Mouse (Mus musculus) limb, embryonic 14.5 days (tissue): ENCODE results near the gene Tcf7l1. TPM values are rescaled to one million over a fixed set of nuclear protein-coding genes. Genes with fewer than 3 reads are reported as not detected.

ENCODE experiments used
- ATAC-seq: fragments of 200-750 bp; cut with Nextera tagmentation; 2 replicates; pipeline ENCODE4 v1.8.0; 2017; ENCODE audit warnings: low read depth, moderate number of reproducible peaks, moderate TSS enrichment; ENCODE audit not compliant: low FRiP score
- DNase-seq: peaks from one replicate; pipeline ENCODE4 v3.0.0-alpha.2; 2015; ENCODE audit warnings: low spot score
- H3K27ac ChIP-seq: fragments of 300-500 bp; sonication (generic); replicated peaks from 2 replicates; pipeline ENCODE4 v1.5.1; 2014; ENCODE audit warnings: low read depth, mild to moderate bottlenecking, low read length, moderate library complexity, mixed read lengths
- H3K27me3 ChIP-seq: fragments of 300-500 bp; sonication (generic); 2 replicates; pipeline ENCODE4 v1.6.1; 2014; ENCODE audit warnings: low read length, mixed read lengths; ENCODE audit not compliant: control insufficient read depth, insufficient read depth
- H3K36me3 ChIP-seq: fragments of 300-500 bp; sonication (generic); 2 replicates; pipeline ENCODE4 v1.6.1; 2014; ENCODE audit warnings: mild to moderate bottlenecking, low read length, moderate library complexity, mixed read lengths; ENCODE audit not compliant: control insufficient read depth, insufficient read depth
- H3K4me1 ChIP-seq: fragments of 300-500 bp; sonication (generic); 2 replicates; pipeline ENCODE4 v1.6.1; 2014; ENCODE audit warnings: antibody characterized with exemption, low read length, mixed read lengths; ENCODE audit not compliant: control insufficient read depth, insufficient read depth
- H3K4me2 ChIP-seq: fragments of 300-500 bp; sonication (generic); replicated peaks from 2 replicates; pipeline ENCODE4 v1.6.1; 2014; ENCODE audit warnings: low read depth, mild to moderate bottlenecking, low read length, moderate library complexity; ENCODE audit not compliant: severe bottlenecking
- H3K4me3 ChIP-seq: fragments of 300-500 bp; sonication (generic); replicated peaks from 2 replicates; pipeline ENCODE4 v1.5.1; 2014; ENCODE audit warnings: low read length
- H3K9ac ChIP-seq: fragments of 300-500 bp; sonication (generic); 2 replicates; pipeline ENCODE4 v1.6.1; 2014; ENCODE audit warnings: mild to moderate bottlenecking, low read depth, low read length, moderate library complexity; ENCODE audit not compliant: severe bottlenecking
- H3K9me3 ChIP-seq: fragments of 300-500 bp; sonication (generic); 2 replicates; pipeline ENCODE4 v1.6.1; 2016; ENCODE audit warnings: low read length; ENCODE audit not compliant: control insufficient read depth
- POLR2A ChIP-seq: fragments of 200-500 bp; IDR thresholded peaks from 2 replicates; pipeline ENCODE4 v1.8.0; 2012; ENCODE audit warnings: inconsistent platforms, mild to moderate bottlenecking, moderate library complexity, borderline replicate concordance; ENCODE audit not compliant: insufficient read depth, insufficient read length; ENCODE audit errors: extremely low read depth
- WGBS: fragments of 180-500 bp; shearing (Covaris S2); extraction: QIAGEN DNeasy Blood & Tissue Kit; methylation state at CpG from one replicate; pipeline ENCODE4 v1.1.7; 2014; 5-methylcytosine and 5-hydroxymethylcytosine counted together
- polyA plus RNA-seq, 2 experiments: library from polyadenylated mRNA; depleted of rRNA in 1 of 2; stranded (reverse) in 1 of 2; unstranded in 1 of 2; fragments of >200 nt; fragmentation: Nextera tagmentation in 1 of 2; extraction: Ambion mirVana in 1 of 2; gene quantifications; 2 replicates each; pipeline versions ENCODE4 v1.2.1 to v1.2.3; 2012 to 2014

The Tcf7l1 gene
- polyA plus RNA-seq, 2 experiments: 47.9 to 78.1 TPM

DNA sequence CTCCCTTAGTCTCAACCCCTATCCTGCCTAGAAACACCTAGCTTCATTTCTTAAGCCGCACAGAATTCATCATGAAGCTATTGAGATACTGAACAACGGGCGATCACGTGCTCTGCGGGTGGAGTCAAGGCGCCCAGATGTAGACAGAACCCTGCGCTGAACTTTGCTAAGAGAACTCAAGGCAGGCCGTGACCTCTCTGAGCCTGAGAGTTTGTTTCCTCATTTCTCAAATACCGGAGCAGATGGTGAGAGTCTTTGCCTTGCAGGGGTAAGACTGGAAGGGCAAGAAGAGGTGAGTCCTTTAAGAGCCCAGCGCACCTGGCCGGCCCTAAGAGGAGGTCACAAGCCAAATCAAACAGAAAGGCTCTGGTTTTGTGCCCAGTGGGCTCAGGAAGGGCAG, 52.2 kb downstream of the Tcf7l1 start:
- no peak overlapping the region for H3K9ac ChIP-seq
- H3K4me1 ChIP-seq: peaks cover 18% of the 10 kb centered on the region
- WGBS: 90% methylated on average over 11 of the region's 11 CpGs
- TF ChIP-seq POLR2A: no peak
- no peak for ATAC-seq
- no peak for DNase-seq
- no peak overlapping the region for H3K4me3 ChIP-seq
- no peaks in the 10 kb centered on the region for H3K27me3 ChIP-seq
- H3K27ac ChIP-seq: no peak overlapping the region
- H3K36me3 ChIP-seq: no peaks in the 10 kb centered on the region
- H3K9me3 ChIP-seq: no peaks in the 10 kb centered on the region
- no peak overlapping the region for H3K4me2 ChIP-seq

- no peaks in the 10 kb centered on the region for H3K36me3 ChIP-seq
- H3K4me3 ChIP-seq: no peak overlapping the region
- peaks cover 12% of the 10 kb centered on the region; the same call in 1 of the 2 replicates for H3K4me1 ChIP-seq
- no peak overlapping the region for H3K4me2 ChIP-seq
- H3K27ac ChIP-seq: no peak overlapping the region
- no peaks in the 10 kb centered on the region for H3K27me3 ChIP-seq
- DNase-seq (no peak), ATAC-seq (no peak)
- 32% methylated on average over 12 of the region's 12 CpGs for WGBS
- no peaks in the 10 kb centered on the region for H3K9me3 ChIP-seq
- no peak for TF ChIP-seq POLR2A
- H3K9ac ChIP-seq: no peak overlapping the region
Observed at GRCm38 (mm10) chr6:72735206-72735605, 53.8 kb downstream of the Tcf7l1 start.

DNA sequence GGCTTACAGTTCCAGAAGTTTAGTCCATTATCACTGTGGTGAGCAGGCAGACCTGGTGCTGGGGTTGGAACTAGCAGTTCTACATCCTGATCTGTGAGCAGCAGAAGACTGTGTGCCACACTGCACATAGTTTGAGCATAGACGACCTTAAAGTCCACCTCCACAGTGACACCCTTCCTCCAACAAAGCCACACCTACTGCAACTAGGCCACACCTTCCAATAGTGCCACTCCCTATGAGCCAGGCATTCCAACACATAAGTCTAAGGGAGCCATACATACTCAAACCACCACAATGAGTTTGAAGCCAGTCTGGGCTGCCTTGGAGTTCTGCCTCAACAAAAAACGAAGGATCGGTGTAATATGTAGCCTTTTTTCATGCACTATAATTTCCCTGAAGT, 55.7 kb downstream of the Tcf7l1 start:
- WGBS: 92% methylated on average over 3 of the region's 3 CpGs
- Histone ChIP-seq H3K9me3 (no peaks in the 10 kb centered on the region), H3K4me1 (peaks cover 21% of the 10 kb centered on the region), H3K9ac (no peak overlapping the region), H3K4me3 (no peak overlapping the region), H3K36me3 (no peaks in the 10 kb centered on the region), H3K27ac (no peak overlapping the region), H3K4me2 (no peak overlapping the region), H3K27me3 (no peaks in the 10 kb centered on the region)
- ATAC-seq: no peak
- no peak for DNase-seq
- TF ChIP-seq POLR2A: no peak

- no peak for TF ChIP-seq POLR2A
- Histone ChIP-seq H3K36me3 (no peaks in the 10 kb centered on the region), H3K4me2 (no peak overlapping the region), H3K9ac (no peak overlapping the region), H3K27me3 (no peaks in the 10 kb centered on the region), H3K4me1 (peaks cover 24% of the 10 kb centered on the region), H3K27ac (no peak overlapping the region), H3K4me3 (no peak overlapping the region), H3K9me3 (no peaks in the 10 kb centered on the region)
- no peak for ATAC-seq
- WGBS: 72% methylated on average over 4 of the region's 4 CpGs
- no peak for DNase-seq
Observed at GRCm38 (mm10) chr6:72732109-72732508, 56.9 kb downstream of the Tcf7l1 start.

DNA sequence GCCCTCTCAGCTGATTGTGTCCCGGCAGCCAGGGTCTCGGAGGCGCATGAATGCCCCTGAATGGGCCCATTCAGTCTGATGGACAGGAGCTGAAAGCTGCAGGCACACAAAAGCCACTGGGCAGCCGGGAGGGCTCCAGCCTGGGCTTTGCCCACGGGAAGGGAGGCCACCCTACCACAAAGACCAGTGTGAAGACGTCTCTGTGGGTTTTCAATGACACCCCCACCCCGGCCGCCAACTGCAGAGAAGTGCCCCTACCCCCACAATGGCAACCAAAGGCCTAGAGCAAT, 58.5 kb downstream of the Tcf7l1 start:
- Histone ChIP-seq H3K9me3 (no peaks in the 10 kb centered on the region), H3K4me3 (no peak overlapping the region), H3K36me3 (no peaks in the 10 kb centered on the region), H3K27me3 (no peaks in the 10 kb centered on the region), H3K4me2 (no peak overlapping the region), H3K4me1 (peaks cover 26% of the 10 kb centered on the region), H3K27ac (no peak overlapping the region), H3K9ac (no peak overlapping the region)
- no peak for TF ChIP-seq POLR2A
- WGBS: 66% methylated on average over 8 of the region's 8 CpGs
- DNase-seq (no peak), ATAC-seq (no peak)
